Mouse (Mus musculus) forebrain, embryonic 14.5 days (tissue): Measurements from ENCODE around the gene 1700025G04Rik. TPM values are rescaled to one million over a fixed set of nuclear protein-coding genes. Genes with fewer than 3 reads are reported as not detected.
"Not testable (repeated sequence)": the region's sequence is repeated elsewhere in the genome, so short reads cannot be mapped to it uniquely, and the experiment has no call there.

ENCODE experiments used
- ATAC-seq: fragments of 200-750 bp; cut with Nextera tagmentation; 2 replicates; pipeline ENCODE4 v1.8.0; 2017; ENCODE audit warnings: mild to moderate bottlenecking, moderate library complexity
- DNase-seq: peaks from one replicate; pipeline ENCODE4 v3.0.0-alpha.2; 2015; ENCODE audit warnings: low spot score
- H3K27ac ChIP-seq: fragments of 300-500 bp; sonication (generic); 2 replicates; pipeline ENCODE4 v1.5.1; 2014; ENCODE audit warnings: low read depth, mild to moderate bottlenecking, control low read depth, low read length, moderate library complexity
- H3K27me3 ChIP-seq: fragments of 300-500 bp; sonication (generic); replicated peaks from 2 replicates; pipeline ENCODE4 v1.6.1; 2014; ENCODE audit warnings: low read length, control low read depth, mixed read lengths; ENCODE audit not compliant: control insufficient read depth, insufficient read depth
- H3K36me3 ChIP-seq: fragments of 300-500 bp; sonication (generic); 2 replicates; pipeline ENCODE4 v1.6.1; 2014; ENCODE audit warnings: low read length, control low read depth; ENCODE audit not compliant: control insufficient read depth, insufficient read depth
- H3K4me1 ChIP-seq: fragments of 300-500 bp; sonication (generic); 2 replicates; pipeline ENCODE4 v1.6.1; 2014; ENCODE audit warnings: antibody characterized with exemption, low read length, control low read depth; ENCODE audit not compliant: control insufficient read depth, insufficient read depth
- H3K4me2 ChIP-seq: fragments of 300-500 bp; sonication (generic); 2 replicates; pipeline ENCODE4 v1.6.1; 2014; ENCODE audit warnings: mild to moderate bottlenecking, control low read depth, low read length
- H3K4me3 ChIP-seq: fragments of 300-500 bp; sonication (generic); 2 replicates; pipeline ENCODE4 v1.5.1; 2014; ENCODE audit warnings: low read depth, low read length, control low read depth
- H3K9ac ChIP-seq: fragments of 300-500 bp; sonication (generic); 2 replicates; pipeline ENCODE4 v1.6.1; 2014; ENCODE audit warnings: mild to moderate bottlenecking, low read length, control low read depth, moderate library complexity
- H3K9me3 ChIP-seq: fragments of 300-500 bp; sonication (generic); replicated peaks from 2 replicates; pipeline ENCODE4 v1.6.1; 2016; ENCODE audit warnings: low read length, control low read depth, mixed read lengths; ENCODE audit not compliant: control insufficient read depth
- WGBS: fragments of 180-500 bp; shearing (Covaris S2); extraction: QIAGEN DNeasy Blood & Tissue Kit; methylation state at CpG from one replicate; pipeline ENCODE4 v1.1.7; 2014; 5-methylcytosine and 5-hydroxymethylcytosine counted together
- polyA plus RNA-seq: library from polyadenylated mRNA; unstranded; fragments of >200 nt; fragmentation: Nextera tagmentation; extraction: Ambion mirVana; gene quantifications from 2 replicates; pipeline ENCODE4 v1.2.1, GENCODE M21; 2014

The 1700025G04Rik gene
- polyA plus RNA-seq, 1 experiment from 2014 or later, result 25.3 TPM

- H3K4me1 ChIP-seq, result peaks cover 3% of the 10 kb centered on the region; the same call in 1 of the 2 replicates
- no peak overlapping the region for H3K9ac ChIP-seq
- no peaks in the 10 kb centered on the region for H3K36me3 ChIP-seq
- ATAC-seq (no peak), DNase-seq (peak; percentile 45)
- WGBS, result 73% methylated on average over 20 of the region's 20 CpGs
- no peak overlapping the region for H3K4me3 ChIP-seq
- no peak overlapping the region for H3K27ac ChIP-seq
- H3K4me2 ChIP-seq, result no peak overlapping the region
- no peaks in the 10 kb centered on the region for H3K9me3 ChIP-seq
- H3K27me3 ChIP-seq, result no peaks in the 10 kb centered on the region
Measured at GRCm38 (mm10) chr1:151851051-151851848, 238.7 kb downstream of the 1700025G04Rik start.

- H3K4me2 ChIP-seq, result no peak overlapping the region
- H3K27ac ChIP-seq, result no peak overlapping the region
- H3K9me3 ChIP-seq, result no peaks in the 10 kb centered on the region
- H3K4me1 ChIP-seq, result no peaks in the 10 kb centered on the region
- no peak for ATAC-seq
- WGBS, result 89% methylated on average over 16 of the region's 16 CpGs
- no peaks in the 10 kb centered on the region for H3K27me3 ChIP-seq
- H3K4me3 ChIP-seq, result no peak overlapping the region
- no peaks in the 10 kb centered on the region for H3K36me3 ChIP-seq
- H3K9ac ChIP-seq, result no peak overlapping the region
- DNase-seq, result no peak
Measured at GRCm38 (mm10) chr1:151849993-151850608, 239.8 kb downstream of the 1700025G04Rik start.

- Histone ChIP-seq H3K9me3 (no peaks in the 10 kb centered on the region), H3K27me3 (no peaks in the 10 kb centered on the region), H3K27ac (no peak overlapping the region), H3K4me2 (no peak overlapping the region), H3K4me1 (no peaks in the 10 kb centered on the region), H3K36me3 (no peaks in the 10 kb centered on the region), H3K4me3 (no peak overlapping the region), H3K9ac (no peak overlapping the region)
- 98% methylated on average over 2 of the region's 2 CpGs for WGBS
- ATAC-seq, result no peak
- DNase-seq, result no peak
Measured at GRCm38 (mm10) chr1:151848286-151848685, 241.6 kb downstream of the 1700025G04Rik start.

GRCm38 (mm10) chr1:151845926-151846782 is 243.8 kb downstream of the 1700025G04Rik start:
- no peaks in the 10 kb centered on the region for H3K27me3 ChIP-seq
- H3K9ac ChIP-seq, result no peak overlapping the region
- no peak overlapping the region for H3K4me2 ChIP-seq
- H3K4me3 ChIP-seq, result no peak overlapping the region
- H3K9me3 ChIP-seq, result no peaks in the 10 kb centered on the region
- H3K27ac ChIP-seq, result no peak overlapping the region
- DNase-seq, result no peak
- no peak for ATAC-seq
- WGBS, result 66% methylated on average over 19 of the region's 19 CpGs
- H3K4me1 ChIP-seq, result no peaks in the 10 kb centered on the region
- no peaks in the 10 kb centered on the region for H3K36me3 ChIP-seq

DNA sequence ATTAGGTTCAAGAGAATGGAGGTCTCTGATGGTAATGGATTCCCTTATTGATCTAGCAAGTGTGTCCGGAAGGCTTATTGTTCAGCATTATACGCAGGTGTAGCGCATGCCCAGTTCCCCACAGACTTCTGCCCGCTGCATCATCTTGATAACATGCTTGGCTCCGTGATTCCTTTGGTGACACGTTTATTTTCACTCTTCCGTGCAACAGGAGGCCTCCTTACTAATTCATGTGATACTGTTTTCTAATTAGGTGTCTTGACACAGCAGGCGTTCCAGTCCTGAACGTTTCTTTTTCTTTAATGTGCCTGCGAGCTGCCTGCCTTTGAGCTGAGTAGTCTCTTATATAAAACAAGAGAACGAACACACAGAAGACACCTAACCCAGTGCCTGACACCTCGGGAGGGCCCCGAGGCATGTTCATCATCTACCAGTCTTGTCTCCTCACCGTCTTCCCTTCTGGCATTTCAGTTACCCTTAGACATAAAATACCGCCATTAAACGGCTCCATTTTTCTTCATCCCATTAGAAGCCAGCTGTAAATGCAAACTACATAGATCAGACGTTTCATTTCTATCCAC is 244.6 kb downstream of the 1700025G04Rik start:
- 59% methylated on average over 17 of the region's 17 CpGs for WGBS
- Histone ChIP-seq H3K4me2 (no peak overlapping the region), H3K36me3 (no peaks in the 10 kb centered on the region), H3K4me3 (no peak overlapping the region), H3K27me3 (no peaks in the 10 kb centered on the region), H3K9ac (no peak overlapping the region), H3K9me3 (no peaks in the 10 kb centered on the region), H3K4me1 (no peaks in the 10 kb centered on the region), H3K27ac (no peak overlapping the region)
- DNase-seq (peak; percentile 25), ATAC-seq (no peak)

DNA sequence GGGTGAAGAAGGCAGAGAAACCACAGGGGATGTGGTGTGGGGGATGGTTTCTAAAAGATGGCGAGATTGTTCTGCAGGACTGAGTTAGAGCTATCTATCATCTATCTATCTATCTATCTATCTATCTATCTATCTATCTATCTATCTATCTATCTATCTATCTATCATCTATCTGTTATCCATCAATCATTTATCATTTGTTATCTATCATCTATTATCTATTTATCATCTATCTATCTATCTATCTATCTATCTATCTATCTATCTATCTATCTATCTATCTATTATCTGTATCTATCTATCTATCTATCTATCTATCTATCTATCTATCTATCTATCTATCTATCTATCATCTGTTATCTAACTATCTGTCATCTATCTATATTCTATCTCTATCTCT is 249.6 kb downstream of the 1700025G04Rik start:
- H3K4me1 ChIP-seq, H3K4me2 ChIP-seq, DNase-seq, H3K4me3 ChIP-seq, H3K9ac ChIP-seq, H3K36me3 ChIP-seq, H3K27ac ChIP-seq, H3K9me3 ChIP-seq, ATAC-seq, H3K27me3 ChIP-seq: not testable (repeated sequence)
- 83% methylated on average over 1 of the region's 1 CpGs for WGBS

- ATAC-seq, result no peak
- Histone ChIP-seq H3K9ac (no peak overlapping the region), H3K4me1 (no peaks in the 10 kb centered on the region), H3K36me3 (no peaks in the 10 kb centered on the region), H3K4me3 (no peak overlapping the region), H3K9me3 (no peaks in the 10 kb centered on the region), H3K4me2 (no peak overlapping the region), H3K27me3 (no peaks in the 10 kb centered on the region), H3K27ac (no peak overlapping the region)
- no peak for DNase-seq
- WGBS, result 87% methylated on average over 4 of the region's 4 CpGs
Measured at GRCm38 (mm10) chr1:151835261-151835660, 254.7 kb downstream of the 1700025G04Rik start.

GRCm38 (mm10) chr1:151831791-151832190 is 258.1 kb downstream of the 1700025G04Rik start:
- Histone ChIP-seq H3K4me3 (no peak overlapping the region), H3K27ac (no peak overlapping the region), H3K9ac (no peak overlapping the region), H3K4me2 (no peak overlapping the region), H3K9me3 (no peaks in the 10 kb centered on the region), H3K27me3 (no peaks in the 10 kb centered on the region), H3K4me1 (no peaks in the 10 kb centered on the region), H3K36me3 (no peaks in the 10 kb centered on the region)
- DNase-seq, result no peak
- 89% methylated on average over 3 of the region's 3 CpGs for WGBS
- no peak for ATAC-seq
